Mouse (Mus musculus) heart, adult 2 months (tissue): ENCODE results near the gene Ccdc185.

Experiments used
- CTCF ChIP-seq: fragments of 200-600 bp; IDR thresholded peaks from 2 replicates; pipeline ENCODE4 v1.8.1; 2022; ENCODE audit warnings: antibody characterized with exemption, mild to moderate bottlenecking, moderate library complexity
- EP300 ChIP-seq: fragments of 200-500 bp; IDR thresholded peaks from 2 replicates; pipeline ENCODE4 v1.6.1; 2011; ENCODE audit warnings: low read depth, low read length, control low read depth; ENCODE audit not compliant: insufficient read depth

DNA sequence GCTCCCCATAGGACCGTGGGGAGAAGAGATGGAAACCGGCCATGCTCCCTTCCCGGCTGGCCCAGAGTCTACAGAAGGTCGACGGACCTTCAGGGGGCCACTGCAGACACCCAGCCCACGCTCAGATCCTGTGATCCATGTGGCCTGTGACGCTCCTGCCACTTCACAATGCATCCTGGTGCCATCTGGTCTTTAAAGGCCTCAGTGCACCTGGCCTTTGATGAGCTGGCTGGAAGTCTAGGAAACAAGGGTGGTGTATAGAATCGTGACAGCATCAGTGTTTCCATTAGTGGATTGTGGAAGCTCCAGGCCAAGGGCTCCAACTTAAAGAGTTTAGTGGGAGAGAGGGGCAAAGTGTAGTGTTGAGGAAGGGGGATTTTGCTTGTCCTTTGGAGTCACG, at the start of gene Ccdc185:
- TF ChIP-seq EP300 (no peak), CTCF (no peak)
